Mouse (Mus musculus) gastrocnemius, adult 18-20 months (tissue): ENCODE results near the gene Tnnt3. TPM values are rescaled to one million over a fixed set of nuclear protein-coding genes. Genes with fewer than 3 reads are reported as not detected.

Experiments
- DNase-seq: peaks from one replicate; pipeline ENCODE4 v3.0.0; 2021; ENCODE audit warnings: low spot score
- total RNA-seq, 2 experiments: library from RNA; stranded (reverse); gene quantifications; 2 replicates each; pipeline ENCODE4 v1.2.3; 2021

Tnnt3 gene
- total RNA-seq, 2 experiments from 2014 or later, result 35,269 to 35,976 TPM

- no peak for DNase-seq
These were observed 63.3 kb downstream of the Tnnt3 start for GRCm38 (mm10) chr7:142561856-142562404.

- DNase-seq, result no peak
These were observed 64.5 kb downstream of the Tnnt3 start for GRCm38 (mm10) chr7:142563168-142563567.

GRCm38 (mm10) chr7:142564955-142565643, 66.5 kb downstream of the Tnnt3 start:
- no peak for DNase-seq

Other genes starting within 250 kb of the Tnnt3 start
- not detected for gene Gm2431, start 240.5 kb upstream of the Tnnt3 start, total RNA-seq
- not detected for gene Gm4559, start 224.5 kb upstream of the Tnnt3 start, total RNA-seq
- not detected for gene Krtap5-1, start 201.7 kb upstream of the Tnnt3 start, total RNA-seq
- gene Krtap5-4, start 195.3 kb upstream of the Tnnt3 start, total RNA-seq, result not detected
- gene Ifitm10, start 125.1 kb upstream of the Tnnt3 start, total RNA-seq, result 1 to 10 TPM; 3.2 to 5.0 TPM
- 1 to 10 TPM; 1.1 to 2.4 TPM for gene Gm49369, start 116.2 kb upstream of the Tnnt3 start, total RNA-seq
- 100 to 1,000 TPM; 445 to 450 TPM for gene Ctsd, start 110.8 kb upstream of the Tnnt3 start, total RNA-seq
- gene Syt8, start 64.0 kb upstream of the Tnnt3 start, total RNA-seq, result not detected
- gene Tnni2, start 57.0 kb upstream of the Tnnt3 start, total RNA-seq, result over 10,000 TPM; 19,257 to 20,060 TPM
- gene Lsp1, start 38.0 kb upstream of the Tnnt3 start, total RNA-seq, result 10 to 100 TPM; 30.3 to 38.4 TPM
- gene Mrpl23, start 33.9 kb downstream of the Tnnt3 start, total RNA-seq, result 1 to 10 TPM; 1.7 to 1.9 TPM
- gene Igf2, start 168.0 kb downstream of the Tnnt3 start, total RNA-seq, result 10 to 100 TPM; 20.0 to 29.0 TPM
- not detected for gene Gm49394, start 171.1 kb downstream of the Tnnt3 start, total RNA-seq
- not detected for gene Ins2, start 244.5 kb downstream of the Tnnt3 start, total RNA-seq